Mouse (Mus musculus): ENCODE measurements at regions not wholly inside any gene's neighbourhood (a gene's known extent, or its start where the extent isn't known, plus 50 kb on each side); places are given as distances from the start of the nearest gene placed in this dataset.

DNA sequence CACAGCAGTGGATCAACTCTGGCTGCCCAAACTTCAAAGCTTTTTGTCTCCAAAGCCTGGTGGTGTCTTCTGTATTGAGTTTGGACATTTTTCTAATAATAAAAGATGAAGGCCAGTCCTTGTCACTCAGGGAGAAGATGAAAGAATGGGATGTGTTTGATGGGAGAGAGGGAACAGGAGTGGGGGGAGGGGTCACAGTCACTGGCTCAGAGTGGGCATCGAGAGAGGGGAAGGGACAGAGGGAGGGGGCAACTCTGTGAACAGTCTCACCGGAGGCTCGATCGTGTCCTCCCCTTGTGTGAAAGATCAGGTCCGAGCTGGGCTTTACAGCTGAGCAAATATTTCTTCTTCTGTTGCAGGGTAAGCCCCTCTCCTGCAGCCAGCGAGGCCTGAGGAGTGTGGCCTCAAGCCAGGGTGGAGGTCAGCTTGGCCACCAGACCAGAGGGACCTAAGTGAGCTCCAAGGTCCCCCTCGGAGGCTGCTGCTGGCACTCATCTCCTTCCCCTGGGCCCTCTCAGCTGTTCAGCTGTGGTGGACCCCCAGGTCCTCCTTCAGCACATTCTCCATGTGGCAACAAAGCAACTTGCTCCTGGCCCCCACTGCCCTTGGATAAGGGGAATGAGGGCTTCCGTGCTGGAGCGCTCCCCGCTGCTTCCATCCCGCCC lies 108.0 kb upstream of the Zbtb40 start:
- Histone ChIP-seq H3K4me1 (replicated peaks) (peaks cover 20% of the 10 kb centered on the region), H3K9ac (no peak overlapping the region), H3K36me3 (no peaks in the 10 kb centered on the region), H3K4me2 (no peak overlapping the region), H3K4me3 (no peak overlapping the region), H3K27ac (replicated peaks) (no peak overlapping the region), H3K9me3 (no peaks in the 10 kb centered on the region), H3K27me3 (no peaks in the 10 kb centered on the region)
- WGBS = 65% methylated on average over 11 of the region's 11 CpGs
- ATAC-seq (ENCODE audit: low read depth) = no peak

DNA sequence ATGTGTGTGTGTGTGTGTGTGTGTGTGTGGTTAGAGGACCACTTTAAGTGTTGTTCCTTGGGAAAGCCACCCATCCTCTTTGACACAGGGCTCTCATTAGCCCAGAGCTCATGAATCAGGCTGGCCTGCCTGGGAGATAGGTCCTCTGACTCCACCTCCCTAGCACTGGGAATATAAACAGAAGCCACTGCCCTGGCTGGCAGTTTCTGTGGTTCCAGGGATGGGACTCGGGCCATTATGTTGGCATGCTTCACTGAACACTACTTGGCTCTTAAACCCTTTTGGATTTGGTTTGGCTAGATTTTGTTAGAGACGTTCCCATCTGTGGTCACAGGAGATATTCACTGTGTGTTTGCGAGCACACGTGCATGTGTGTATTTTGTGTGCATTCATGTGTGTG lies 100.2 kb upstream of the Zbtb40 start:
- Histone ChIP-seq H3K9me3 (no peaks in the 10 kb centered on the region), H3K27me3 (no peaks in the 10 kb centered on the region), H3K36me3 (no peaks in the 10 kb centered on the region), H3K4me2 (no peak overlapping the region), H3K9ac (no peak overlapping the region), H3K27ac (replicated peaks) (no peak overlapping the region), H3K4me1 (replicated peaks) (peaks cover 4% of the 10 kb centered on the region; the same call in 1 of the 2 replicates), H3K4me3 (no peak overlapping the region)
- ATAC-seq (ENCODE audit: low read depth) = peak; percentile 53; the same call in 1 of the 2 replicates
- WGBS = 74% methylated on average over 4 of the region's 4 CpGs

DNA sequence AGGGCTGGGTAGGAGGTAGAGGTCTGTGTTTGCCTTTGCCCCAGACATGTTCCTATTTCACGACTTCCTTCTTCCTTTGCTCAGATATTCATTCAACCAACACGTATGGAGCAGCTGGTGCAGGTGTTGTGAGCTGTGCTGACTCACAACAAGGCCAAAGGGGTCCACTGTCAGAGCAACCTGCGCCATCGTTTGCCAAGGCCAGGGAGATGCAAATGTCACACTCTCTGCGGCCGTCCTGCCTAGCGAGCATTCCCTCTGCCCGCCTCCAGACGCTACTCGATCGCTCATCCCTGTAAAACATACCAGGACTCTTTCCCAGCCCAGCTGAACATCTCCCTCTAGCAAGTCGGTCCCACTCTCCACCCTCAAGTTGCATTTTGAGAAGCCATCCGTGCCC lies 99.2 kb upstream of the Zbtb40 start:
- WGBS = 82% methylated on average over 13 of the region's 13 CpGs

DNA sequence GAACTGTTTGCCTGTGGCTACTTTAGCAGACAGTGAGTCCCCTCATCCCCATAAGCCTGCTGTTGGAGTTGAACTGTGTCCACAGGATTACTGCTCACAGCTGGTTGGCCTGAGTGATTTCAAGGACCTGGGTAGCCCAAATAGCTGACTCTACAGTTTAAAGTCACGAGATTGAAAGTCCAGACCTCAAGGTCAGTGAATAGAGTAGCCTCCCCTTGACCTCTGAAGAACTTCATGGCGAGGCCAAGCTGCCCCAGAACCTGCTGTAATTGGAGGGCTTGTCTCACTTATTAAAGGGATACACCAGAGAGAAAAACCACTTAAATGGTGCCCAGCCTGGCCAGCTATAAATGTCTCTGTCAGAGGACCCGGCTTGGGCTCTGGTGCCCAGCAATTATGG lies 97.7 kb upstream of the Zbtb40 start:
- H3K4me2 ChIP-seq = no peak overlapping the region
- H3K4me1 ChIP-seq (replicated peaks) = peaks cover 25% of the 10 kb centered on the region
- no peaks in the 10 kb centered on the region for H3K36me3 ChIP-seq
- WGBS = 85% methylated on average over 3 of the region's 3 CpGs
- no peak overlapping the region for H3K27ac ChIP-seq (replicated peaks)
- ATAC-seq (ENCODE audit: low read depth) = no peak
- no peaks in the 10 kb centered on the region for H3K27me3 ChIP-seq
- no peak overlapping the region for H3K4me3 ChIP-seq
- no peak overlapping the region for H3K9ac ChIP-seq
- no peaks in the 10 kb centered on the region for H3K9me3 ChIP-seq

More for the DNA sequence above, 99.2 kb upstream of the Zbtb40 start:
- Histone ChIP-seq H3K4me2 (no peak overlapping the region), H3K4me1 (replicated peaks) (peaks cover 14% of the 10 kb centered on the region), H3K9me3 (no peaks in the 10 kb centered on the region), H3K36me3 (no peaks in the 10 kb centered on the region), H3K9ac (no peak overlapping the region), H3K27ac (replicated peaks) (no peak overlapping the region), H3K4me3 (no peak overlapping the region), H3K27me3 (no peaks in the 10 kb centered on the region)
- no peak for ATAC-seq (ENCODE audit: low read depth)

DNA sequence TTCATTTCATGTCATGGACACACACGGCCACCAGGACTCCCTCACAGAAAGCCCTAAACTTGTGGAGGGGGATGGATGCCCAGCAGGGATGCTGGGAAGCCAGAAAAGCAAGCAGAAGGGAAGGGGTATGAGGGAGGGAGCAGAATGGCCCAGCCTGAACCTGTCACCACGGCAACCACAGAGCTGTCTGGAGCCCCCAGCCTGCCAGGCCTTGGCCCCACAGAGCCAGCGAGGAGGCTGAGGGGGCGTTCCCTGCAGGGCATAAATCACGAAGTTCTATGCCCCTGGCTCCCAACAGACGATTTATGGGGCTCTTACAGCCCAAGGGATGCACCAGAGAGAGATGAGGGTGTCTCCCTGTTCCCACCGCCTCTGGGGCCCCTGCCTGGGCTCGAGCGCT lies 93.7 kb upstream of the Zbtb40 start:
- H3K4me2 ChIP-seq = no peak overlapping the region
- 6% methylated on average over 9 of the region's 9 CpGs for WGBS
- no peak overlapping the region for H3K4me3 ChIP-seq

DNA sequence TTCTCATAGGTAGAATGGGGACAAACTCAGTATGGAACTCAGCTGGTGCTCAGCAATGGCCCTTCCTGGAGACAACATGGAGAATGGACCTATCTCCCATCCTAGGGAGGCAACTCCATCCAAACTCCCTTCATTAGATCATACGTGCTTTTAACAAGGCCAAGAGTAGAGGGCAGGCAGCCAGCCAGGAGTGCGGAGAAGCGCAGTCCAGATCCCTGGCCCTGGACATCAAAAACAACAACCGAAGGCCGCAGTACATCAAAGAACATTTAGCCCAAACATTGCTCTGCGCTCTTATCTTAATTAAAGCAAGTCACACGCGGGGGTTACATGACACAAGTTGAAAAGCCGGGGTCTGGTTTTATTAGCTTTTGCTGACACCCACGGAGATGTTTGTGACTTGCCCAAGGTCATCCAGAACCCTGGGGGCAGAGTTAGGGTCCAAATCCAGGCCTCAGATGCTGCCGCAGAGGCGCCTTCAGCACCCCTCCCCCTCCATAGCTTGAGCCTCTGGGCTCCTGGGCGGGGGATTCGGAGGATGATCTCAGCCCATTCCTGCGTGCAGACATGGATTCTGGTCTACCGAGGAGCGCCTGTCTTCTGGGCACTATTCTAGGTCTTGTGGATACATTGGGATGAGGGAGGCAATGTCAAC lies 90.6 kb upstream of the Zbtb40 start:
- no peaks in the 10 kb centered on the region for H3K36me3 ChIP-seq
- no peak overlapping the region for H3K9ac ChIP-seq
- H3K27ac ChIP-seq (replicated peaks) = no peak overlapping the region
- no peak overlapping the region for H3K4me3 ChIP-seq
- no peaks in the 10 kb centered on the region for H3K27me3 ChIP-seq
- no peak overlapping the region for H3K4me2 ChIP-seq
- no peak for ATAC-seq (ENCODE audit: low read depth)
- peaks cover 51% of the 10 kb centered on the region for H3K4me1 ChIP-seq (replicated peaks)
- no peaks in the 10 kb centered on the region for H3K9me3 ChIP-seq
- WGBS = 83% methylated on average over 17 of the region's 17 CpGs

More for the DNA sequence above, 93.7 kb upstream of the Zbtb40 start:
- H3K4me1 ChIP-seq (replicated peaks) = peaks cover 28% of the 10 kb centered on the region
- peak; percentile 97 for ATAC-seq (ENCODE audit: low read depth)
- no peaks in the 10 kb centered on the region for H3K9me3 ChIP-seq
- H3K36me3 ChIP-seq = no peaks in the 10 kb centered on the region
- H3K27me3 ChIP-seq = no peaks in the 10 kb centered on the region
- peak overlapping the region; percentile 83 for H3K27ac ChIP-seq (replicated peaks)
- H3K9ac ChIP-seq = no peak overlapping the region

DNA sequence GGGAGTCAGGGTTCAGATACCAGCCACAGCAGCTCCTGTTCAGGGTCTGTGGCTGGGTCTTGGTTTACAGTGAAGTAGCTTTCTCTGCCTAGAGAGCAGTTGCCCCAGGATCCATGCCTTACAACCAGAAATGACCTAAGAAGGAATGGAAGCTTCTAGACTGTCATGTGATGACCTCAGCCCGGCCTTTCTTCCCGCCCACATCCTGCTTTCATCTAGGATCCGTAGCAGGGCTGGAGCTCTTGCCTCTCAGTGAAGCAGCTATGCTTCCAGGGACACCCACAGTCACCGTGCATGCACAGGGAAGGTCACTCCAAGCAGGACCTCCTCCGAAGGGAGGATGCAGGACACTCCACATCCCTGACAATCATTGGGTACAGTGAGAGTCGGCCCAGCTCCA lies 89.5 kb upstream of the Zbtb40 start:
- Histone ChIP-seq H3K9me3 (no peaks in the 10 kb centered on the region), H3K36me3 (no peaks in the 10 kb centered on the region), H3K4me3 (no peak overlapping the region), H3K27ac (replicated peaks) (no peak overlapping the region), H3K4me2 (no peak overlapping the region), H3K4me1 (replicated peaks) (peaks cover 51% of the 10 kb centered on the region), H3K27me3 (no peaks in the 10 kb centered on the region), H3K9ac (no peak overlapping the region)
- WGBS = 87% methylated on average over 6 of the region's 6 CpGs
- ATAC-seq (ENCODE audit: low read depth) = no peak

DNA sequence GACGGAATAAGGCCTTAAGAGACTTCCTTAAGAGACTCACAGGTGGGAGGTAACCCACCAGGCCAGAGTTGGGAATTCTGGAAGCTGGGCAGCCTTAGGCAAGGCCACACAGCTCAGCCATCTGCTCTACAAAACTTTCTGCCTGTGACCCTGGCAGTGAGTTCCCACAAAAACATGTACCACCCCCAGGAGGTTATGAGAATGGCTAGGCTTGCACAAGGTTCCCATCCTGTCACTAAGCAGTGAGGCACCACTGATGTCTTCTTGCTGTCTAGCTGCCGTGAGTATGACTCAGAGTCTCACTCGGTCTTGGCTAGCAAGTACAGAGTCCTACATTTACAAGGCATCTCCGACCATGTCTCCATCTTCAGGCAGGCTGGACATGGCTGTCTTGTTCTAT lies 87.7 kb upstream of the Zbtb40 start:
- peaks cover 43% of the 10 kb centered on the region for H3K4me1 ChIP-seq (replicated peaks)
- no peaks in the 10 kb centered on the region for H3K9me3 ChIP-seq
- H3K4me2 ChIP-seq = no peak overlapping the region
- no peaks in the 10 kb centered on the region for H3K36me3 ChIP-seq
- WGBS = 83% methylated on average over 4 of the region's 4 CpGs
- H3K9ac ChIP-seq = no peak overlapping the region
- no peaks in the 10 kb centered on the region for H3K27me3 ChIP-seq
- no peak overlapping the region for H3K27ac ChIP-seq (replicated peaks)
- no peak for ATAC-seq (ENCODE audit: low read depth)
- H3K4me3 ChIP-seq = no peak overlapping the region

DNA sequence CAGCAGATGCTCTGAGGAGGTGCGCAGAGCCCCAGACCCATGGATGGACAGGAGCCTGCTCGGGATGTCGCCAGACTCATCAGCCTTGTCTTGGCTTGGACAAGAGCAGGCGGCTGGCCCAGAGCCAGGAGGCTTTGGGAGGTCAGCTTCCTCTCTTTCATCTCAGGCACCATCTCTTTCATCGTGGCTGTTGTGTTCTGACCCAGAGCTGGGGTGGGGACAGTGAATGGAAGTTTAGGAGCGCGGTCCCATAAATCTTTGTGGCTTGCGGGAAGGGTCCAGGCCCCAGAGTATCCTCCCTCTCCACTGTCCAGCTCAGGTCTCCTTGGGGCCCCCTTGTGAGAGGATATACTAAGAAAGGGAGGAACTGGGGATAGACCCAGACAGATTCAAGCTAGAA lies 87.2 kb upstream of the Zbtb40 start:
- Histone ChIP-seq H3K9me3 (no peaks in the 10 kb centered on the region), H3K27me3 (no peaks in the 10 kb centered on the region), H3K36me3 (no peaks in the 10 kb centered on the region), H3K27ac (replicated peaks) (no peak overlapping the region), H3K4me2 (no peak overlapping the region), H3K9ac (no peak overlapping the region), H3K4me3 (no peak overlapping the region), H3K4me1 (replicated peaks) (peaks cover 40% of the 10 kb centered on the region)
- WGBS = 29% methylated on average over 8 of the region's 8 CpGs
- ATAC-seq (ENCODE audit: low read depth) = peak; percentile 11; the same call in 1 of the 2 replicates

DNA sequence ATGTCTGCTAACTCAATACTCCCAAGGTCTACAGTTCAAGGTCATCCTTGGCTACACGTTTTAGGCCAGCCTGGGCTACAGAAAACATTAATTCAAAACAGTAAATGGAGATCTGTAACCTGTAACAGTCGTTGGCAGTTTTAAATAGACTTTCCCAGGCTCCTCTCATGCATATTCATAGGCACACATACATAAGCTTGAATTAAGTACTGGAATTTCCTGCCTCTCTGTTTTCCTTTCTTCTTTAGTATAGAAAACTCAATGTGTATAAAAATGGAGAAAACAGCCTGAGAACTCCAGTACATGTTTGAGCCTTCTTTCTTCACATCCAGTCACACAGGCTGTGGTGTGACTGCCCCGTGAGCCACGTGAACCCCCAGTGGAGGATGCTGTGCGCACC lies 86.0 kb upstream of the Zbtb40 start:
- no peaks in the 10 kb centered on the region for H3K9me3 ChIP-seq
- no peaks in the 10 kb centered on the region for H3K36me3 ChIP-seq
- WGBS = 48% methylated on average over 5 of the region's 5 CpGs
- peaks cover under 1% of the 10 kb centered on the region; the same call in 1 of the 2 replicates for H3K27me3 ChIP-seq
- H3K9ac ChIP-seq = no peak overlapping the region
- peaks cover 41% of the 10 kb centered on the region for H3K4me1 ChIP-seq (replicated peaks)
- H3K27ac ChIP-seq (replicated peaks) = peak overlapping the region; percentile 59
- no peak overlapping the region for H3K4me3 ChIP-seq
- no peak overlapping the region for H3K4me2 ChIP-seq
- no peak for ATAC-seq (ENCODE audit: low read depth)

DNA sequence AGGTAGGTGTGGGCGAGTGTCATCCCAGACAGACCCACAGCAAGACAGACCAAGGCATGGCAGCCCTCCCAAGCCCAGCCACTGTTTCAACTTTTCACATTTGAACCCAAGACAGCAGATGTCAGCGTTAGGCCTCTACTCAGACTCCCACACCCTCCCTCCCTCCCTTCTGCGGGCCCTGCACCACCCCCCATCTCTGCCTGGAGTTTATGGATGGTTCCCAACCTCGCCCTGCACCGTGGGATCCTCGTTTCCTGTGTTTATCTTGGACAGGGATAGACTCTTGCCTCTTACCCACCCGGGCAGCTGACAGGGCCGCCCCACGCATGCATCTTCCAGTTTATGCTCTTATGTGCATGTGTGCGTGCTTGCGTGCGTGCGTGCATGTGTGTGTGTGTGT lies 85.2 kb upstream of the Zbtb40 start:
- peak overlapping the region; percentile 59 for H3K27ac ChIP-seq (replicated peaks)
- no peaks in the 10 kb centered on the region for H3K36me3 ChIP-seq
- H3K9ac ChIP-seq = no peak overlapping the region
- H3K9me3 ChIP-seq = no peaks in the 10 kb centered on the region
- H3K4me1 ChIP-seq (replicated peaks) = peaks cover 46% of the 10 kb centered on the region
- WGBS = 46% methylated on average over 13 of the region's 13 CpGs
- ATAC-seq (ENCODE audit: low read depth) = 0 out of 2 replicates have a peak, but pooled peaks have one; percentile 24
- no peak overlapping the region for H3K4me3 ChIP-seq
- H3K27me3 ChIP-seq = peaks cover 4% of the 10 kb centered on the region; the same call in 1 of the 2 replicates
- no peak overlapping the region for H3K4me2 ChIP-seq

DNA sequence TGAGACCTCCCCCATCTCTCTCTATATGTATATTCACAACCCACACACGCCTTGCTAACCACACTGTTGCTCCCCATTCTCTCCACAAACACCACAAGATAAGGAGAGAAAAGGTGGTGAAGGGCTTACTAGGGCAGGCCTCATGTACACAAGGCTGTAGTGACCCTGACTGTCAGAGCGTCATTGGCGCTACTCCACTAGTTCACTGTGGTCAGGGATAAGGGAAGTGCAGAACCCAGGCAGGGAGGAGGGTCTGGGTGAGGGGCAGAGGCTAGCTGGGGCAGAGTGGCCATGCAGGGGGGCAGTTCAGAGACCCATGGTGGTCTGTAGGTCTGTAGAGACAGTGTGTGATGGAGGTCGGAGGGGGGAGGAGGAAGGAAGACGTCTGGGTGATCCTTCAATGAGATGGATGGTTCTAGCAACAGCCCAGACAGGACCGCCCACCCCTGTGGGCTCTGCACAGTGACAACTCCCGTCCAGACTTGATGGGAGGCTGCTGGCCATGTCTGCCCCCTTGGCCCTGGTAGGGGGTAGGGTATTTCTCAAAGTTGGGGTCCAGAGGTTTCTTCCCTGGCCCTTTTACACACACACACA lies 82.1 kb upstream of the Zbtb40 start:
- no peak overlapping the region for H3K4me3 ChIP-seq
- peaks cover 58% of the 10 kb centered on the region for H3K4me1 ChIP-seq (replicated peaks)
- no peaks in the 10 kb centered on the region for H3K36me3 ChIP-seq
- H3K27ac ChIP-seq (replicated peaks) = no peak overlapping the region
- ATAC-seq (ENCODE audit: low read depth) = no peak
- H3K9ac ChIP-seq = no peak overlapping the region
- no peaks in the 10 kb centered on the region for H3K9me3 ChIP-seq
- 54% methylated on average over 7 of the region's 7 CpGs for WGBS
- H3K4me2 ChIP-seq = no peak overlapping the region
- H3K27me3 ChIP-seq = peaks cover 4% of the 10 kb centered on the region; the same call in 1 of the 2 replicates
